Mouse (Mus musculus): ENCODE measurements around the gene Col11a2. TPM values are rescaled to one million over a fixed set of nuclear protein-coding genes. Genes with fewer than 3 reads are reported as not detected.
A peak's percentile ranks its signal among the peaks of the same experiment; 100 is the strongest.

Gene Col11a2
- total RNA-seq, 1 experiment from 2014 or later, result 13.0 TPM

GRCm38 (mm10) chr17:34024861-34025755, 14.1 kb upstream of the Col11a2 start:
- no peak for ATAC-seq (ENCODE audit: extremely low read depth, insufficient number of reproducible peaks, low FRiP score, poor library complexity, severe bottlenecking)

GRCm38 (mm10) chr17:34025756-34026151, 13.5 kb upstream of the Col11a2 start:
- no peak for ATAC-seq (ENCODE audit: extremely low read depth, insufficient number of reproducible peaks, low FRiP score, poor library complexity, severe bottlenecking)

GRCm38 (mm10) chr17:34026221-34026620, 13.0 kb upstream of the Col11a2 start:
- ATAC-seq (ENCODE audit: extremely low read depth, insufficient number of reproducible peaks, low FRiP score, poor library complexity, severe bottlenecking), result no peak

GRCm38 (mm10) chr17:34026917-34027655, 12.2 kb upstream of the Col11a2 start:
- ATAC-seq (ENCODE audit: extremely low read depth, insufficient number of reproducible peaks, low FRiP score, poor library complexity, severe bottlenecking), result peak; percentile 56

GRCm38 (mm10) chr17:34027656-34028223, 11.5 kb upstream of the Col11a2 start, which contains the start of gene H2-Ke6:
H2-Ke6 (minus strand) TSS chr17:34028060.
- ATAC-seq (ENCODE audit: extremely low read depth, insufficient number of reproducible peaks, low FRiP score, poor library complexity, severe bottlenecking), result peak; percentile 47

GRCm38 (mm10) chr17:34028501-34029149, 10.6 kb upstream of the Col11a2 start:
- ATAC-seq (ENCODE audit: extremely low read depth, insufficient number of reproducible peaks, low FRiP score, poor library complexity, severe bottlenecking), result no peak

GRCm38 (mm10) chr17:34029150-34029889, 9.9 kb upstream of the Col11a2 start:
- ATAC-seq (ENCODE audit: extremely low read depth, insufficient number of reproducible peaks, low FRiP score, poor library complexity, severe bottlenecking), result no peak

- no peak for ATAC-seq (ENCODE audit: extremely low read depth, insufficient number of reproducible peaks, low FRiP score, poor library complexity, severe bottlenecking)
Measured at GRCm38 (mm10) chr17:34029890-34030595, 9.2 kb upstream of the Col11a2 start.

- no peak for ATAC-seq (ENCODE audit: extremely low read depth, insufficient number of reproducible peaks, low FRiP score, poor library complexity, severe bottlenecking)
Measured at GRCm38 (mm10) chr17:34030861-34031326, 8.3 kb upstream of the Col11a2 start.

GRCm38 (mm10) chr17:34031465-34032173, 7.6 kb upstream of the Col11a2 start, which contains the start of the genes Slc39a7 and Rxrb:
Slc39a7 (minus strand) TSS chr17:34031682.
Rxrb (plus strand) TSS chr17:34031812.
- peak; percentile 59 for ATAC-seq (ENCODE audit: extremely low read depth, insufficient number of reproducible peaks, low FRiP score, poor library complexity, severe bottlenecking)

- no peak for ATAC-seq (ENCODE audit: extremely low read depth, insufficient number of reproducible peaks, low FRiP score, poor library complexity, severe bottlenecking)
Measured at GRCm38 (mm10) chr17:34032174-34032632, 7.0 kb upstream of the Col11a2 start.

GRCm38 (mm10) chr17:34032806-34033205, 6.4 kb upstream of the Col11a2 start:
- ATAC-seq (ENCODE audit: extremely low read depth, insufficient number of reproducible peaks, low FRiP score, poor library complexity, severe bottlenecking), result peak; percentile 14; the same call in 1 of the 2 replicates

- no peak for ATAC-seq (ENCODE audit: extremely low read depth, insufficient number of reproducible peaks, low FRiP score, poor library complexity, severe bottlenecking)
Measured at GRCm38 (mm10) chr17:34033441-34033840, 5.8 kb upstream of the Col11a2 start.

GRCm38 (mm10) chr17:34034064-34034463, 5.2 kb upstream of the Col11a2 start:
- ATAC-seq (ENCODE audit: extremely low read depth, insufficient number of reproducible peaks, low FRiP score, poor library complexity, severe bottlenecking), result peak; percentile 34; the same call in 1 of the 2 replicates

GRCm38 (mm10) chr17:34035517-34035916, 3.7 kb upstream of the Col11a2 start:
- ATAC-seq (ENCODE audit: extremely low read depth, insufficient number of reproducible peaks, low FRiP score, poor library complexity, severe bottlenecking), result no peak

- no peak for ATAC-seq (ENCODE audit: extremely low read depth, insufficient number of reproducible peaks, low FRiP score, poor library complexity, severe bottlenecking)
Measured at GRCm38 (mm10) chr17:34036647-34037046, 2.6 kb upstream of the Col11a2 start.

- no peak for ATAC-seq (ENCODE audit: extremely low read depth, insufficient number of reproducible peaks, low FRiP score, poor library complexity, severe bottlenecking)
Measured at GRCm38 (mm10) chr17:34037241-34037640, 2.0 kb upstream of the Col11a2 start.
